Mouse (Mus musculus): ENCODE results near the gene Krtap6-2.

DNA sequence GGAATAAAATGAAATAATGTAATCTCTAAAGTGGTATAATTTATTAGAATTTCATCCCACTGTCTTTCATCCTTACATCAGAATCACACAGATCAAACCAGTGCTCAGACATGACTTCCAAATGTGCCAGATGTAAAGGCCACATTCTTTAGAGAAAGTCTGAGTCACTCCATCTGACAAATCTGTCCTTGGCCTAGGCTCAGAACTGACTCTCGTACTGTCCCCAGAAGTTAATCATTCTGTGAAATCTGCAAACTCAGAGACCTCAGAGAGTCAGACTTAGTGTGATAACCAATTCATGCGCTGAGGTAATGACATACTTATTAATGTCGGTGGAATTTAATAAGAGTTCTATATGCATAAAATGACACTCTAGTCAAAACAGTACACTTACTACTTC is 3.6 kb downstream of the Krtap6-2 start:
- TF ChIP-seq POLR2A (IDR thresholded peaks at IDR 0.05; ENCODE audit: control insufficient read depth, extremely low read depth, insufficient read depth, low read length, poor library complexity) (no peak), CTCF (IDR thresholded peaks at IDR 0.05; ENCODE audit: borderline replicate concordance, control insufficient read depth, extremely low read depth, insufficient read depth, low read length, poor library complexity) (no peak)

Measured in thymus, adult 2 months (tissue).